Mouse (Mus musculus) heart, embryonic 16.5 days (tissue): Measurements from ENCODE around the gene Clock. TPM values are rescaled to one million over a fixed set of nuclear protein-coding genes. Genes with fewer than 3 reads are reported as not detected.

Experiments used
- ATAC-seq: fragments of 200-750 bp; cut with Nextera tagmentation; replicated peaks from 2 replicates; pipeline ENCODE4 v1.8.0; 2017; ENCODE audit warnings: moderate number of reproducible peaks; ENCODE audit not compliant: insufficient read depth, low FRiP score; ENCODE audit errors: extremely low read depth
- H3K27ac ChIP-seq: fragments of 300-500 bp; sonication (generic); 2 replicates; pipeline ENCODE4 v1.5.1; 2014; ENCODE audit warnings: mild to moderate bottlenecking, low read length, control low read depth, moderate library complexity
- H3K27me3 ChIP-seq: fragments of 300-500 bp; sonication (generic); 2 replicates; pipeline ENCODE4 v1.6.1; 2014; ENCODE audit warnings: low read length, mixed read lengths; ENCODE audit not compliant: control insufficient read depth, insufficient read depth
- H3K36me3 ChIP-seq: fragments of 300-500 bp; sonication (generic); 2 replicates; pipeline ENCODE4 v1.6.1; 2014; ENCODE audit not compliant: control insufficient read depth, insufficient read depth
- H3K4me1 ChIP-seq: fragments of 300-500 bp; sonication (generic); 2 replicates; pipeline ENCODE4 v1.6.1; 2014; ENCODE audit warnings: low read length, mixed read lengths; ENCODE audit not compliant: control insufficient read depth, insufficient read depth
- H3K4me2 ChIP-seq: fragments of 300-500 bp; sonication (generic); 2 replicates; pipeline ENCODE4 v1.6.1; 2014; ENCODE audit warnings: low read depth, mild to moderate bottlenecking, control low read depth, low read length
- H3K4me3 ChIP-seq: fragments of 300-500 bp; sonication (generic); 2 replicates; pipeline ENCODE4 v1.5.1; 2014; ENCODE audit warnings: mild to moderate bottlenecking, control low read depth, low read length
- H3K9ac ChIP-seq: fragments of 300-500 bp; sonication (generic); 2 replicates; pipeline ENCODE4 v1.6.1; 2014; ENCODE audit warnings: low read length, control low read depth
- H3K9me3 ChIP-seq: fragments of 300-500 bp; sonication (generic); replicated peaks from 2 replicates; pipeline ENCODE4 v1.6.1; 2016; ENCODE audit warnings: low read length; ENCODE audit not compliant: control insufficient read depth
- WGBS: fragments of 180-500 bp; shearing (Covaris S2); extraction: QIAGEN DNeasy Blood & Tissue Kit; methylation state at CpG from one replicate; pipeline ENCODE4 v1.1.7; 2014; 5-methylcytosine and 5-hydroxymethylcytosine counted together
- polyA plus RNA-seq: library from polyadenylated mRNA; unstranded; fragments of >200 nt; fragmentation: Nextera tagmentation; extraction: Ambion mirVana; gene quantifications from 2 replicates; pipeline ENCODE4 v1.2.1, GENCODE M21; 2015

Clock gene
- polyA plus RNA-seq, 1 experiment from 2014 or later: 9.8 TPM

DNA sequence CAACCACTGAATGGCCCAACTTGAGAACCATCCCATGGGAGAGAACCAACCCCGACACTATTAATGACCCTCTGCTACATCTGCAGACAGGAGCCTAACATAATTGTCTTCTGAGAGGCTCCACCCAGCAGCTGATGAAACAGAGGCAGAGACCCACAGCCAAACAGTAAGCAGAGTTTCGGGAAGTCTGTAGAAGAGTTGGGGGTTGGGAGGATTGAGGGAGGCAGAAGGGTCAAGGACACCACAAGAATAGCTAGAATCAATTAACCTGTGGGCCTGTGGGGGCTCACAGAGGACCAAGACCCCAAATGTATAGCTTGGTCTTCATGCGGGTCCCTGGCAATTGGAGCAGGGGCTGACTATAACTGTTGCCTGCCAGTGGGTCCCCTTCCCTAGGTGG is 16.3 kb downstream of the Clock start:
- peaks cover 4% of the 10 kb centered on the region; the same call in 1 of the 2 replicates for H3K4me1 ChIP-seq
- 97% methylated on average over 3 of the region's 3 CpGs for WGBS
- H3K27ac ChIP-seq: no peak overlapping the region
- no peak overlapping the region for H3K4me3 ChIP-seq
- H3K36me3 ChIP-seq: no peaks in the 10 kb centered on the region
- H3K9ac ChIP-seq: no peak overlapping the region
- no peaks in the 10 kb centered on the region for H3K27me3 ChIP-seq
- H3K9me3 ChIP-seq: no peaks in the 10 kb centered on the region
- ATAC-seq: no peak
- H3K4me2 ChIP-seq: no peak overlapping the region

DNA sequence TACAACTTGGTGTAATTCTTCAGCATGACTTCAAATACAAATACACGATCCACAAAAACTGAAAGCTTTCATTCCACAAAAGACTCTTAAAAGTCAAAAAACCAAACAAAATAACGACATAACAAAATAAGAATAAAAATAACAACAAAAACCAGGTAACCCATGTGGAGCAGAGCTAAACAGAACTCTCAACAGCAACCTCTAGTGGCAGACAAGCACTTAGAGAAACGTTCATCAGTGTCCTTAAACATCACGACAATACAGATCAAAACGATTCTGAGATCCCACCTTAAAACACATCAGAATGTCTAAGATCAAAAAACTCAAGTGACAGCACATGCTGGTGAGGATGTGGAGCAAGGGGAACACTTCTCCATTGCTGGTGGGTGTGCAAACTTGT is 17.5 kb downstream of the Clock start:
- Histone ChIP-seq H3K27ac (no peak overlapping the region), H3K9me3 (no peaks in the 10 kb centered on the region), H3K36me3 (no peaks in the 10 kb centered on the region), H3K9ac (no peak overlapping the region), H3K4me1 (peaks cover 4% of the 10 kb centered on the region; the same call in 1 of the 2 replicates), H3K27me3 (no peaks in the 10 kb centered on the region), H3K4me3 (no peak overlapping the region), H3K4me2 (no peak overlapping the region)
- WGBS: 72% methylated on average over 5 of the region's 5 CpGs
- ATAC-seq: no peak

DNA sequence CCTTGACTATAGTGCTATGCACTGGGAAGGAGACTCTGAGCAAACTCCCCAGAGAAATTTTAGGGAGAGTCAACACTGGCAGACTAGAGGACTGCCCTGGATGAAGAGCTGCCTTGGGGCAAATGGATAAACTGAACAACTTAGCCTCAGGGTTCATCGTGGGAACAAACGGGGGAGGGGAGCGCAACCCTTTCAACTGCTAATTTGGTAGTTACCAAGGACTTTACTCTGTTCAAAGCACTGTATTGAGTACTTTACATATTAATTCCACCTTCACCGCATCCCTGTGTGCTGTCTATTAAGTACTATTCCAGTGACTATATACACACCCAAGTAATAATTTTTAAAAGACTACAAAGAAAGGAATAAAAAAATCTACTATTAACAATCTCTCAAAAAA is 18.9 kb downstream of the Clock start:
- Histone ChIP-seq H3K4me3 (no peak overlapping the region), H3K9ac (no peak overlapping the region), H3K9me3 (no peaks in the 10 kb centered on the region), H3K4me2 (no peak overlapping the region), H3K4me1 (peaks cover 4% of the 10 kb centered on the region; the same call in 1 of the 2 replicates), H3K27me3 (no peaks in the 10 kb centered on the region), H3K27ac (no peak overlapping the region), H3K36me3 (no peaks in the 10 kb centered on the region)
- 78% methylated on average over 4 of the region's 4 CpGs for WGBS
- ATAC-seq: no peak

DNA sequence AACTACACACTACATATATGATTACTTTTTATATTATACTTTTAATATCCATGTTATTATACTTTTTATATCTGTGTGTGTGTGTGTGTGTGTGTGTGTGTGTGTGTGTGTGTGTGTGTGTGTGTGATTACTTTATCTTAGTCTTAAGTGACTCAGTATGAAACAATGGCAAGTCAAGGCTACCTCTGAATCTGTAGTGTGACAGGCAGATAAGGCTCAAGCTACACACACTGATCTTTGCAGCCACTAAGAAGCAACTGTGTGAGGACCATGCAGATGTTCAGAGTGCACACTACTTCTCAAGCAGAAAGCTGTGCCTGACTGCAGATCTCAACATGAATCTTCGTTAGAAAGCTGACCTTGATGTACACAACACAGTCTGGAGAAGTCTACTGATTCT is 20.7 kb downstream of the Clock start:
- no peaks in the 10 kb centered on the region for H3K4me1 ChIP-seq
- no peak overlapping the region for H3K27ac ChIP-seq
- 68% methylated on average over 1 of the region's 1 CpGs for WGBS
- H3K36me3 ChIP-seq: no peaks in the 10 kb centered on the region
- H3K4me3 ChIP-seq: no peak overlapping the region
- no peak overlapping the region for H3K4me2 ChIP-seq
- H3K9me3 ChIP-seq: no peaks in the 10 kb centered on the region
- H3K9ac ChIP-seq: no peak overlapping the region
- no peaks in the 10 kb centered on the region for H3K27me3 ChIP-seq
- ATAC-seq: no peak

DNA sequence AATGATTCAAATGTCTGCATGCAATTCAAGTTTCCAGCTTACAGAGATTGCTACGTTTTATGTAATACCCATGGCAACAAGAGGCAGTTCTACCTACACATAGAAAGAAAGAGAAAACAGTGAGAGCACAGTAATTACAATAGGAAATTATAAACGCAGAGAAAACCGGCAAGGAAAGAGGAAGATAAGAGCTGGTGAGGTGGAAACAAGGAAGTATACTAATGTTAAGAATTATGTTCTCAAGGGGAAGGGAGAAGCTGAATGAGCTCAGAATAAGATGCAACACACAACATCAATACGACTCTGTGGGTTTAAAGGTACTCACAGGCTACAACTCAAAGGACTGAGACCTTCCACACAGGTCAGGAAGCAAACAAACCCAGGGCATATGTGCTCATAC is 29.6 kb downstream of the Clock start:
- Histone ChIP-seq H3K27ac (no peak overlapping the region), H3K4me3 (no peak overlapping the region), H3K36me3 (peaks cover 2% of the 10 kb centered on the region; the same call in 1 of the 2 replicates), H3K4me1 (no peaks in the 10 kb centered on the region), H3K4me2 (no peak overlapping the region), H3K9me3 (no peaks in the 10 kb centered on the region), H3K9ac (no peak overlapping the region), H3K27me3 (no peaks in the 10 kb centered on the region)
- ATAC-seq: no peak
- WGBS: 71% methylated on average over 4 of the region's 4 CpGs

DNA sequence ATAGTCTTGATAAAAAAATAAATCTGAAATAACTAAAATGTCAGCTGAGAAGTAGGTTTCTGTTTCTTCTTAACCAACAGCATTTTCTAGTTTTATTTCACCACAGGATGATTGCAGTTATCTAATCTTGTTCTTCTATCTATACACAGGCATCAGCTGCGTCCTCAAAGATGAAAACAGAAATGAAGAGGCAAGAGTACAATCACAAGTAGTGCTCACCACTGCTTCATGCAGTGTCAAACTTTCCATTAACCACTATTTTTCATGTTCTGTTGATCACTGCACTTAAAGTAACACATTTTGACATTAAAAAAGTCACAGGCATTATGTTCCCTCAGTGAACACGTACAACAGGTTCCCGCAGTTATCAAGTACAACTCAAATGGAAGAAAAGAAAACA is 53.6 kb downstream of the Clock start:
- H3K27ac ChIP-seq: no peak overlapping the region
- H3K27me3 ChIP-seq: no peaks in the 10 kb centered on the region
- H3K4me2 ChIP-seq: no peak overlapping the region
- H3K4me1 ChIP-seq: no peaks in the 10 kb centered on the region
- WGBS: 86% methylated on average over 3 of the region's 3 CpGs
- H3K9me3 ChIP-seq: no peaks in the 10 kb centered on the region
- H3K9ac ChIP-seq: no peak overlapping the region
- no peak for ATAC-seq
- H3K4me3 ChIP-seq: no peak overlapping the region
- peaks cover 8% of the 10 kb centered on the region for H3K36me3 ChIP-seq

DNA sequence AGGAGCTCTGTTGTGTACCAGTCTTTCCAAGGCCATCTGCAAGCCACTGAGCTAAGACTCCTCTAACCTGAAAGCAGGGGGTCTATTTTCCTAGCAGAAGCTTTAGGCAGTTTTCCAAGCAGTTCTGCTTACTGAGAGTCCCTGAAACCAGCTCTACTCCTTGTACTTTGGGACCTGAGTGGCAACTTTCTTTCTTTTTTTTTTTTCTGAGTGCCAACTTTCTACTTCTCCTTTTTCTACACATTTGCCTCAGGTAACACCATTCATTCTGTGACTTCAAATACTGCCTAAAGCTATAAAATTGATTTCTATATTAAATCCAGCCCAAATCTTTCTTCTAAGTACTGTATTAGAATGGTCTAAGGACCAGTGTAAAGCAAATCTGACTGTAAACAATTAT is 58.1 kb downstream of the Clock start:
- H3K4me3 ChIP-seq: no peak overlapping the region
- H3K36me3 ChIP-seq: peaks cover 9% of the 10 kb centered on the region
- H3K4me1 ChIP-seq: no peaks in the 10 kb centered on the region
- H3K27me3 ChIP-seq: no peaks in the 10 kb centered on the region
- H3K4me2 ChIP-seq: no peak overlapping the region
- no peak overlapping the region for H3K27ac ChIP-seq
- ATAC-seq: no peak
- H3K9ac ChIP-seq: no peak overlapping the region
- no peaks in the 10 kb centered on the region for H3K9me3 ChIP-seq

DNA sequence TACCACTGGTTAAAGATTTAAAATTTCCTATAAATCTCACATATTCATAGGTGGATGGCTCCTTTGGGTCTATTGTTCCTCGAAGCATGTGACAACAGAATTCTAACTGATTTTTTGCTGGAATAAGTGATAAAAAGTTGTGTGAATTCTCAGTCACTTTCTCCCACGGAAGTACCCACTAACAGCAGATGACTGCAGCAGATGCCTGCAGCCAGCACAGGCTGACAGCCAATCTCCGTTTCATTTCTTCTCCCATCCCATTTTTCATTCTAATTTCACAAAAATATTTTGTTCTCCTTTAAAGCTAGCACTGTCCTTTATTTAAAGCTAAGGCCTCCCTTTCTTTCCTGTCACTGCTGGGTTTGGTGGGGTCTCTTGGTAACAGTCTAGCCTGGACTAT is 59.2 kb downstream of the Clock start:
- Histone ChIP-seq H3K27ac (no peak overlapping the region), H3K36me3 (peaks cover 9% of the 10 kb centered on the region), H3K9me3 (no peaks in the 10 kb centered on the region), H3K4me1 (no peaks in the 10 kb centered on the region), H3K27me3 (no peaks in the 10 kb centered on the region), H3K4me2 (no peak overlapping the region), H3K4me3 (no peak overlapping the region), H3K9ac (no peak overlapping the region)
- no peak for ATAC-seq
- WGBS: 88% methylated on average over 3 of the region's 3 CpGs

DNA sequence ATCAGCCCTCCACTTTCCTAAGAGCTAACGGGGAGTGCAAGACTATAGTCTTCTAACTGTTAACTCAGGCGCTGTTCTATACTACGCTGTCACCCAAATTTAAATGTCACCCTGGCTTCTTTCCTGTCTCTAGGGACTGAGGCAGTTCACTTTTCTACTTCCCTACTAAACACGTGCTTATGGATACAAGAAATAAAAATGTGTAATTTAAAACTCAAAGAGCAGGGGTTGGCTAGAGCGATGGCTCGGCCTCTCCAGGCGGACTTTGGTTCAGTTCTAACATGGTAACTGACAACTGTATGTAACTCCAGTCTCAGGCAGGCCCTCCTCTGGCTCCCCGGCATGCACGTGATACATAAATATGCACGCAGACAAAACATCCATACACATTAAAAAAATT is 60.2 kb downstream of the Clock start:
- 94% methylated on average over 10 of the region's 10 CpGs for WGBS
- H3K9ac ChIP-seq: no peak overlapping the region
- H3K36me3 ChIP-seq: peaks cover 14% of the 10 kb centered on the region
- H3K4me1 ChIP-seq: no peaks in the 10 kb centered on the region
- no peak for ATAC-seq
- H3K4me3 ChIP-seq: no peak overlapping the region
- H3K27ac ChIP-seq: no peak overlapping the region
- no peaks in the 10 kb centered on the region for H3K27me3 ChIP-seq
- H3K9me3 ChIP-seq: no peaks in the 10 kb centered on the region
- H3K4me2 ChIP-seq: no peak overlapping the region

DNA sequence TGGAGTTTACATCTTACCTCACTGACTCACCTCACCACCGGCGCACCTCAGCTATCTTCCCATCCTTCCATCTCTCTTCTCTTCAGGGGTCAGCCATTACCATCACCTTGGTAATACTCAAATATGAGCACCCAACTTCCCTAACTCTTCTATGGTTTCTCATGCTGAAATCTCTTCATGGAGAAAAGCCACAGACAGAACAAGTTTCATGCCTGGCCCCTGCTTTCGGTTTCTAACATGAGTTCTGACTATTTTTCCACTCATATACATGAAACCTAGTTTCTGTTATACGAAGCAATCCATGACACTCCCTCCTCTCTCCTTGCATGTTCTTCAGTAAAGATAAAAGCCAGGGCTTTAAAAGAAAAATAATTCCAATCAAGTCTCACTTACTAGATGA is 60.7 kb downstream of the Clock start:
- Histone ChIP-seq H3K9ac (no peak overlapping the region), H3K27ac (no peak overlapping the region), H3K4me3 (no peak overlapping the region), H3K9me3 (no peaks in the 10 kb centered on the region), H3K27me3 (no peaks in the 10 kb centered on the region), H3K4me1 (no peaks in the 10 kb centered on the region), H3K4me2 (no peak overlapping the region), H3K36me3 (peaks cover 14% of the 10 kb centered on the region)
- 92% methylated on average over 4 of the region's 4 CpGs for WGBS
- no peak for ATAC-seq
